Mouse (Mus musculus): ENCODE data around the gene Ppp1r13b. TPM values are rescaled to one million over a fixed set of nuclear protein-coding genes. Genes with fewer than 3 reads are reported as not detected.

Ppp1r13b gene
- polyA plus RNA-seq, 1 experiment from 2014 or later, result 12.5 TPM

DNA sequence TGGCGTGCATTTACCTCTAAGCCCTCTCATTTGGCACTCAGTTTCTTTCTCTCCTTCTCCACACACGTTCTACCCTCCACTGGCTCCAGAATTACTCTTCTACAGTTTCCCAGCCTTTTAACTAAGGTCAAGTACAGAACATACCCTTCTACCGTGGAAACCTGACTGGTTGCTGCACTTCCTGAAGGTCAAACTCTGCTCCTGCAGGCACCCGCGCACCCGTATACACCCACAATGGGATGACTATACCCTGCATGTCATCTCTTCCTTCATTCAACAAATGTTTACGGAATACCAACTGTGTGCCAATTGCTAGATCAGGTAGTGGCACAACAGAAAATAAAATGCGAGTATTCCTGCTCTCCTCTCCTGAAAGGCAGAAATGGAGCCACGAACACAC is 9.2 kb downstream of the Ppp1r13b start:
- Histone ChIP-seq H3K9me3 (no peaks in the 10 kb centered on the region), H3K36me3 (no peaks in the 10 kb centered on the region), H3K4me1 (peaks cover 73% of the 10 kb centered on the region), H3K27me3 (replicated peaks) (no peaks in the 10 kb centered on the region), H3K27ac (replicated peaks) (peak overlapping the region; percentile 40; the same call in 1 of the 2 replicates), H3K4me2 (no peak overlapping the region), H3K9ac (no peak overlapping the region), H3K4me3 (no peak overlapping the region)
- WGBS, result 65% methylated on average over 9 of the region's 9 CpGs
- ATAC-seq (ENCODE audit: extremely low read depth, insufficient number of reproducible peaks, low FRiP score, low TSS enrichment), result no peak

- WGBS, result 13% methylated on average over 7 of the region's 7 CpGs
- Histone ChIP-seq H3K9ac (no peak overlapping the region), H3K4me3 (no peak overlapping the region), H3K4me2 (peak overlapping the region; percentile 37), H3K4me1 (peaks cover 85% of the 10 kb centered on the region), H3K9me3 (no peaks in the 10 kb centered on the region), H3K36me3 (no peaks in the 10 kb centered on the region), H3K27ac (replicated peaks) (peak overlapping the region; percentile 83), H3K27me3 (replicated peaks) (no peaks in the 10 kb centered on the region)
- ATAC-seq (ENCODE audit: extremely low read depth, insufficient number of reproducible peaks, low FRiP score, low TSS enrichment), result peak; percentile 64; the same call in 1 of the 2 replicates
Observed at GRCm38 (mm10) chr12:111896908-111897661, 10.8 kb downstream of the Ppp1r13b start.

DNA sequence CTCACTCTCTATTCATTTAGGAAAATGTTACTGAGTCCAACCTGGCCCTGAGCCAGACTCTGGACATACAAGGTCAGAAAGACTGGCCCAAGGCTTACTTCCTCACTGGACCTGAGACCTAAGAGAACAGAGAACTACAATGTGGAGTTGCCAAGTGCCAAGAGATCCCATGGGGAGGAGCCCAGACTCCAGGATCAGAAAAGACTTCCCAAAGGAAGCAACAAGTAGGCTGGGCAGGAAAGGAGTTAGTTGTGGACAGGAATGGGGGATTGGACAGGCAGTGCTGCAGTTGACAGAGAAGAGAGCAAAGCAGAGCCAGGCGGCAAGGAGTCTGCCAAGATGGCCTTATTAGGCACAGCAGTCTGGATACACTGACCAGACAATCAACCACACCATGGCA is 13.8 kb downstream of the Ppp1r13b start:
- no peak overlapping the region for H3K4me3 ChIP-seq
- H3K9ac ChIP-seq, result peak overlapping the region; percentile 11; the same call in 1 of the 2 replicates
- no peaks in the 10 kb centered on the region for H3K9me3 ChIP-seq
- no peak overlapping the region for H3K4me2 ChIP-seq
- WGBS, result 0% methylated on average over 1 of the region's 1 CpGs
- H3K27me3 ChIP-seq (replicated peaks), result no peaks in the 10 kb centered on the region
- peaks cover 66% of the 10 kb centered on the region for H3K4me1 ChIP-seq
- H3K27ac ChIP-seq (replicated peaks), result peak overlapping the region; percentile 85
- no peak for ATAC-seq (ENCODE audit: extremely low read depth, insufficient number of reproducible peaks, low FRiP score, low TSS enrichment)
- no peaks in the 10 kb centered on the region for H3K36me3 ChIP-seq

- no peak overlapping the region for H3K4me2 ChIP-seq
- no peak overlapping the region for H3K9ac ChIP-seq
- H3K9me3 ChIP-seq, result no peaks in the 10 kb centered on the region
- peak overlapping the region; percentile 85; the same call in 1 of the 2 replicates for H3K27ac ChIP-seq (replicated peaks)
- no peak for ATAC-seq (ENCODE audit: extremely low read depth, insufficient number of reproducible peaks, low FRiP score, low TSS enrichment)
- no peak overlapping the region for H3K4me3 ChIP-seq
- peaks cover 58% of the 10 kb centered on the region for H3K4me1 ChIP-seq
- no peaks in the 10 kb centered on the region for H3K27me3 ChIP-seq (replicated peaks)
- WGBS, result 88% methylated on average over 1 of the region's 1 CpGs
- no peaks in the 10 kb centered on the region for H3K36me3 ChIP-seq
Observed at GRCm38 (mm10) chr12:111892981-111893380, 14.9 kb downstream of the Ppp1r13b start.

- Histone ChIP-seq H3K4me1 (peaks cover 53% of the 10 kb centered on the region), H3K27me3 (replicated peaks) (no peaks in the 10 kb centered on the region), H3K27ac (replicated peaks) (no peak overlapping the region), H3K9me3 (no peaks in the 10 kb centered on the region), H3K9ac (no peak overlapping the region), H3K36me3 (no peaks in the 10 kb centered on the region), H3K4me3 (no peak overlapping the region), H3K4me2 (no peak overlapping the region)
- ATAC-seq (ENCODE audit: extremely low read depth, insufficient number of reproducible peaks, low FRiP score, low TSS enrichment), result no peak
- 78% methylated on average over 4 of the region's 4 CpGs for WGBS
Observed at GRCm38 (mm10) chr12:111891800-111892199, 16.1 kb downstream of the Ppp1r13b start.

- ATAC-seq (ENCODE audit: extremely low read depth, insufficient number of reproducible peaks, low FRiP score, low TSS enrichment), result no peak
- Histone ChIP-seq H3K27ac (replicated peaks) (no peak overlapping the region), H3K4me3 (no peak overlapping the region), H3K4me2 (no peak overlapping the region), H3K9me3 (no peaks in the 10 kb centered on the region), H3K27me3 (replicated peaks) (no peaks in the 10 kb centered on the region), H3K9ac (no peak overlapping the region), H3K36me3 (no peaks in the 10 kb centered on the region), H3K4me1 (peaks cover 49% of the 10 kb centered on the region)
- WGBS, result 85% methylated on average over 3 of the region's 3 CpGs
Observed at GRCm38 (mm10) chr12:111889251-111889650, 18.7 kb downstream of the Ppp1r13b start.

- Histone ChIP-seq H3K4me3 (no peak overlapping the region), H3K27me3 (replicated peaks) (no peaks in the 10 kb centered on the region), H3K27ac (replicated peaks) (no peak overlapping the region), H3K9ac (no peak overlapping the region), H3K4me1 (peaks cover 48% of the 10 kb centered on the region), H3K9me3 (no peaks in the 10 kb centered on the region), H3K36me3 (no peaks in the 10 kb centered on the region), H3K4me2 (no peak overlapping the region)
- no peak for ATAC-seq (ENCODE audit: extremely low read depth, insufficient number of reproducible peaks, low FRiP score, low TSS enrichment)
- 77% methylated on average over 4 of the region's 4 CpGs for WGBS
Observed at GRCm38 (mm10) chr12:111888303-111888864, 19.5 kb downstream of the Ppp1r13b start.

GRCm38 (mm10) chr12:111887005-111887404 is 20.9 kb downstream of the Ppp1r13b start:
- Histone ChIP-seq H3K4me1 (peaks cover 48% of the 10 kb centered on the region), H3K9me3 (no peaks in the 10 kb centered on the region), H3K4me3 (no peak overlapping the region), H3K27me3 (replicated peaks) (no peaks in the 10 kb centered on the region), H3K36me3 (no peaks in the 10 kb centered on the region), H3K9ac (no peak overlapping the region), H3K4me2 (no peak overlapping the region), H3K27ac (replicated peaks) (no peak overlapping the region)
- no peak for ATAC-seq (ENCODE audit: extremely low read depth, insufficient number of reproducible peaks, low FRiP score, low TSS enrichment)
- WGBS, result 97% methylated on average over 1 of the region's 1 CpGs

DNA sequence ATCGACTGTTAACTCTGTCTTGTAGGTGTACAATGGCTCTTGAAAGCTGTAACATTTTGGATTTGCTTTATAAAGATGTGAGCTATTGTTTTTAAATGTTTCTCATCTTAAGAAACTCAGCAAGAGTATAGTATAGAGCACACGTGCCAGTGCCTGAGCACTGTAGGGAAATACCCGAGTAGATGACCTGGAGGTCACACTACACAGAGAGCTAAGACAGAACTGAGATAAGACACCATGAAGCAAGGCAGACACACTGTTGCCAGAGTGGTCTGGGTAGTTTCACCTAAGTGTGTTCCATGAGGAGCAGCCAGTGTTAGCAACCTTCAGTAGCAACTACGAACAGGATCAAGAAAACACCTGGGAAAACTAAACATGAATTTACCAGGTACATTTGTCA is 25.1 kb downstream of the Ppp1r13b start:
- Histone ChIP-seq H3K27ac (replicated peaks) (peak overlapping the region; percentile 57), H3K9ac (no peak overlapping the region), H3K4me1 (peaks cover 56% of the 10 kb centered on the region), H3K4me2 (no peak overlapping the region), H3K36me3 (no peaks in the 10 kb centered on the region), H3K9me3 (no peaks in the 10 kb centered on the region), H3K27me3 (replicated peaks) (no peaks in the 10 kb centered on the region), H3K4me3 (no peak overlapping the region)
- peak; percentile 82; the same call in 1 of the 2 replicates for ATAC-seq (ENCODE audit: extremely low read depth, insufficient number of reproducible peaks, low FRiP score, low TSS enrichment)
- WGBS, result 17% methylated on average over 4 of the region's 4 CpGs

DNA sequence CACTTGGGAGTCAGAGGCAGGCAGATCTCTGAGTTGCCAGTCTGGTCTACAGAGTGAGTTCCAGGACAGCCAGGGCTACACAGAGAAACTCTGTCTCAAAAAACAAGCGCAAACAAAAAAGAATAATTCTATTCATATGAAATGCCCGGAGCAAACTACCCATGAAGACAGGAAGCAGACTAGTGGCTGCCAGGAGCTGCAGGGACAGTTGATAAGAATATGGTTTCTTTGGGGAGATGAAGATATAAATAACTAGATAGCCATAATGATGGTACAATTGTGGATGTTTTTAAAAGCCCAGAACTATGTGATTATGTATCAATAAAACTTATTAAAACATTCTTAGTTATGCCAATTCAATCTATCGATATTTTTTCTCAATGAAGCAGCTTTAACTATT is 25.9 kb downstream of the Ppp1r13b start:
- H3K27ac ChIP-seq (replicated peaks), result peak overlapping the region; percentile 57
- no peak for ATAC-seq (ENCODE audit: extremely low read depth, insufficient number of reproducible peaks, low FRiP score, low TSS enrichment)
- 60% methylated on average over 3 of the region's 3 CpGs for WGBS

GRCm38 (mm10) chr12:111878213-111878612 is 29.7 kb downstream of the Ppp1r13b start:
- WGBS, result 16% methylated on average over 3 of the region's 3 CpGs
- Histone ChIP-seq H3K9ac (no peak overlapping the region), H3K4me3 (no peak overlapping the region), H3K36me3 (no peaks in the 10 kb centered on the region), H3K27me3 (replicated peaks) (no peaks in the 10 kb centered on the region), H3K4me1 (peaks cover 34% of the 10 kb centered on the region), H3K4me2 (no peak overlapping the region), H3K27ac (replicated peaks) (no peak overlapping the region), H3K9me3 (no peaks in the 10 kb centered on the region)
- ATAC-seq (ENCODE audit: extremely low read depth, insufficient number of reproducible peaks, low FRiP score, low TSS enrichment), result no peak

More for the DNA sequence above, 25.9 kb downstream of the Ppp1r13b start:
- H3K9ac ChIP-seq, result no peak overlapping the region
- no peaks in the 10 kb centered on the region for H3K9me3 ChIP-seq
- peaks cover 52% of the 10 kb centered on the region for H3K4me1 ChIP-seq
- no peaks in the 10 kb centered on the region for H3K27me3 ChIP-seq (replicated peaks)
- H3K36me3 ChIP-seq, result no peaks in the 10 kb centered on the region
- H3K4me3 ChIP-seq, result no peak overlapping the region
- H3K4me2 ChIP-seq, result no peak overlapping the region

DNA sequence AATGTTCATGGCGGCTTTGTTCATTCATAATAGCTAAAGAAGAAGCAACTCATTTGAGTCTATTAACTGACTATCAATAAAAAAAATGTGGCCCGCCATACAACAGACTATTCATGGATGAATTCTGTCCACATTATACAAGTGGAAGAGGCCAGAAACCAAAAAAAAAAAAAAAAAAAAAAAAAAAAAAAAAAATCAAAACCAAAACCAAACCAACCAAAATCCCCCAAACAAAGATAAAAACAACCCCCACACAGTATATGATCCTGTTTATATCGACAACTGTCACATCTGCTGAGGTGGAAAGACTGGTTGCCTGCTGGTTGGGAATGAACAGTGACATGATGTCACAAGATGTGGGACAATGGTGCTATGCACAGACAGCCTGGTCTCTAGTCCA is 32.4 kb downstream of the Ppp1r13b start:
- Histone ChIP-seq H3K4me1 (peaks cover 12% of the 10 kb centered on the region; the same call in 1 of the 2 replicates), H3K4me3 (no peak overlapping the region), H3K27ac (replicated peaks) (no peak overlapping the region), H3K9ac (no peak overlapping the region), H3K4me2 (no peak overlapping the region), H3K36me3 (peaks cover 16% of the 10 kb centered on the region), H3K9me3 (no peaks in the 10 kb centered on the region), H3K27me3 (replicated peaks) (no peaks in the 10 kb centered on the region)
- WGBS, result 83% methylated on average over 3 of the region's 3 CpGs
- no peak for ATAC-seq (ENCODE audit: extremely low read depth, insufficient number of reproducible peaks, low FRiP score, low TSS enrichment)

Data from heart, embryonic 13.5 days (tissue).